Mouse (Mus musculus) hematopoietic stem cell, adult 5-6 weeks (primary cell): ENCODE data around the gene Hcn3. TPM values are rescaled to one million over a fixed set of nuclear protein-coding genes. Genes with fewer than 3 reads are reported as not detected.

Experiments used
- ATAC-seq, 2 experiments: fragments of 125-278 bp in 1 of 2; replicated peaks in 1 of 2; 2 replicates each; pipeline ENCODE4 v1.8.0; 2016 to 2017; ENCODE audit warnings: inconsistent platforms in 2 of 2, mild to moderate bottlenecking in 2 of 2, moderate number of reproducible peaks in 2 of 2, low read depth in 1 of 2, moderate TSS enrichment in 1 of 2; ENCODE audit not compliant: low FRiP score in 2 of 2, poor library complexity in 2 of 2, severe bottlenecking in 2 of 2, insufficient read depth in 1 of 2, low TSS enrichment in 1 of 2
- total RNA-seq: library from RNA; stranded (forward); fragments of 172-1452, 232-1000 nt; gene quantifications from 2 replicates; pipeline ENCODE4 v1.2.3, GENCODE M21; 2017

Hcn3 gene
- total RNA-seq, 1 experiment from 2014 or later = 3.5 TPM

GRCm38 (mm10) chr3:89123313-89123712 is 36.7 kb downstream of the Hcn3 start:
- no peak for ATAC-seq

- peak in 1 of 2 experiments; percentile 56; a peak in 1 of 4 replicates for ATAC-seq
These were observed 44.5 kb downstream of the Hcn3 start for GRCm38 (mm10) chr3:89115522-89115921.

- ATAC-seq = no peak
These were observed 46.9 kb downstream of the Hcn3 start for GRCm38 (mm10) chr3:89113058-89113457.

GRCm38 (mm10) chr3:89108146-89108545 is 51.9 kb downstream of the Hcn3 start:
- ATAC-seq = no peak

- ATAC-seq = no peak
These were observed 52.5 kb downstream of the Hcn3 start for GRCm38 (mm10) chr3:89107545-89107944.

GRCm38 (mm10) chr3:89106881-89107280 is 53.1 kb downstream of the Hcn3 start:
- no peak for ATAC-seq

- no peak for ATAC-seq
These were observed 56.8 kb downstream of the Hcn3 start for GRCm38 (mm10) chr3:89103291-89103595.

- ATAC-seq = no peak
These were observed 57.3 kb downstream of the Hcn3 start for GRCm38 (mm10) chr3:89102495-89103290.

- peak; percentile 99 to 100 for ATAC-seq
These were observed 58.0 kb downstream of the Hcn3 start, which contains the start of gene Fdps for GRCm38 (mm10) chr3:89101812-89102494. Gene Fdps, minus strand, starts transcription at chr3:89101959.

GRCm38 (mm10) chr3:89101459-89101811 is 58.6 kb downstream of the Hcn3 start:
- peak in 1 of 2 experiments; percentile 20; a peak in 1 of 4 replicates for ATAC-seq

GRCm38 (mm10) chr3:89100811-89101210 is 59.2 kb downstream of the Hcn3 start, which contains the start of gene Gm43738:
Gene Gm43738, minus strand, starts transcription at chr3:89101099.
- ATAC-seq = no peak

Other genes starting within 250 kb of the Hcn3 start
- 26.1 and 30.5 TPM in 2 replicates for gene Msto1, start 246.2 kb downstream of the Hcn3 start, total RNA-seq
- 45.2 and 49.2 TPM in 2 replicates for gene Ash1l, start 209.6 kb downstream of the Hcn3 start, total RNA-seq
- 67.4 and 78.0 TPM in 2 replicates for gene Dap3, start 209.0 kb downstream of the Hcn3 start, total RNA-seq
- gene Rusc1, start 66.9 kb downstream of the Hcn3 start, total RNA-seq = 8.4 and 15.2 TPM in 2 replicates
- not detected in 2 replicates for gene Gm43738, start 59.1 kb downstream of the Hcn3 start, total RNA-seq
- 78.9 and 98.4 TPM in 2 replicates for gene Fdps, start 58.2 kb downstream of the Hcn3 start, total RNA-seq
- gene Pklr, start 24.1 kb downstream of the Hcn3 start, total RNA-seq = 1.9 and 15.5 TPM in 2 replicates
- 73.3 and 87.2 TPM in 2 replicates for gene Clk2, start 4.6 kb upstream of the Hcn3 start, total RNA-seq
- gene Scamp3, start 17.3 kb upstream of the Hcn3 start, total RNA-seq = 23.5 and 23.8 TPM in 2 replicates
- gene Fam189b, start 22.9 kb upstream of the Hcn3 start, total RNA-seq = 7.3 and 8.0 TPM in 2 replicates
- 33.2 and 43.8 TPM in 2 replicates for gene Gba, start 42.7 kb upstream of the Hcn3 start, total RNA-seq
- 0.38 TPM in 1 of 2 replicates, not detected in the other for gene Thbs3, start 55.0 kb upstream of the Hcn3 start, total RNA-seq
- gene Mtx1, start 66.9 kb upstream of the Hcn3 start, total RNA-seq = 52.1 and 81.3 TPM in 2 replicates
- 0.44 and 1.7 TPM in 2 replicates for gene Muc1, start 68.9 kb upstream of the Hcn3 start, total RNA-seq
- gene Krtcap2, start 85.8 kb upstream of the Hcn3 start, total RNA-seq = 108 and 186 TPM in 2 replicates
- 3.4 and 3.8 TPM in 2 replicates for gene Trim46, start 86.1 kb upstream of the Hcn3 start, total RNA-seq
- 65.6 and 96.1 TPM in 2 replicates for gene Dpm3, start 99.2 kb upstream of the Hcn3 start, total RNA-seq
- 96.6 and 133 TPM in 2 replicates for gene Slc50a1, start 110.4 kb upstream of the Hcn3 start, total RNA-seq
- 0.75 TPM in 1 of 2 replicates, not detected in the other for gene Efna1, start 120.9 kb upstream of the Hcn3 start, total RNA-seq
- gene Efna3, start 162.8 kb upstream of the Hcn3 start, total RNA-seq = not detected in 2 replicates
- 0.99 and 3.4 TPM in 2 replicates for gene Efna4, start 177.8 kb upstream of the Hcn3 start, total RNA-seq
- gene Adam15, start 189.8 kb upstream of the Hcn3 start, total RNA-seq = 28.9 and 30.9 TPM in 2 replicates
- gene Dcst2, start 201.8 kb upstream of the Hcn3 start, total RNA-seq = not detected in 2 replicates
- gene Dcst1, start 205.1 kb upstream of the Hcn3 start, total RNA-seq = not detected in 2 replicates
- 8.6 and 9.9 TPM in 2 replicates for gene Zbtb7b, start 234.6 kb upstream of the Hcn3 start, total RNA-seq
- gene Lenep, start 242.6 kb upstream of the Hcn3 start, total RNA-seq = 0.15 and 1.9 TPM in 2 replicates